Mouse (Mus musculus): ENCODE data around the gene Meiob. TPM values are rescaled to one million over a fixed set of nuclear protein-coding genes. Genes with fewer than 3 reads are reported as not detected.
A peak's percentile ranks its signal among the peaks of the same experiment; 100 is the strongest.

The Meiob gene
- polyA plus RNA-seq, 1 experiment from 2014 or later: not detected

DNA sequence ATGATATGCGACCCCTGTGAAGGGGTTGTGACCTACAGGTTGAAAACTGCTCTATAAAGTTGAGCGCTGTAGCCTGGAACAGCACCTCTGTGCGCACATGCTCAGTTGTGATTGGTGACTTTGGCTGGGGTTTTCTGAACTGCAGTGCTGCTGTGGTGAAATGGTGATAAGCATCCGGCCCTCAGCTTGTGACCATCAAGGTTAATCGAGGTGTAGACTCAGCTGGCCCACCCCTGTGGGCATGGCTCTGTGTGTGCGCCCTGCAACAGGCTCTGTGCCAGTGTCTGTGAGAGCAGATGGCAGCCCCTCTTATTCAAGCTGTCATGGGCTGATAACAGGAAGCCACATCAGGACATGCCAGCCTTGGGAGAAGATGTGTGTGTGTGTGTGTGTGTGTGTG is 54.9 kb downstream of the Meiob start:
- H3K4me3 ChIP-seq: no peak overlapping the region
- H3K4me1 ChIP-seq: no peaks in the 10 kb centered on the region
- H3K27ac ChIP-seq: no peak overlapping the region
- 95% methylated on average over 6 of the region's 6 CpGs for WGBS
- H3K27me3 ChIP-seq (ENCODE audit: low read depth, poor library complexity, severe bottlenecking): no peaks in the 10 kb centered on the region
- no peak for DNase-seq (ENCODE audit: low spot score)
- no peaks in the 10 kb centered on the region for H3K9me3 ChIP-seq (replicated peaks)
- peaks cover 34% of the 10 kb centered on the region for H3K36me3 ChIP-seq

GRCm38 (mm10) chr17:24860076-24860475 is 56.0 kb downstream of the Meiob start:
- Histone ChIP-seq H3K36me3 (peaks cover 36% of the 10 kb centered on the region), H3K27me3 (ENCODE audit: low read depth, poor library complexity, severe bottlenecking) (no peaks in the 10 kb centered on the region)

GRCm38 (mm10) chr17:24861785-24862184 is 57.7 kb downstream of the Meiob start:
- H3K36me3 ChIP-seq: peaks cover 28% of the 10 kb centered on the region
- H3K27ac ChIP-seq: no peak overlapping the region
- H3K27me3 ChIP-seq (ENCODE audit: low read depth, poor library complexity, severe bottlenecking): no peaks in the 10 kb centered on the region
- no peak overlapping the region for H3K4me3 ChIP-seq
- H3K4me1 ChIP-seq: no peaks in the 10 kb centered on the region
- WGBS: 98% methylated on average over 3 of the region's 3 CpGs
- no peak for DNase-seq (ENCODE audit: low spot score)
- H3K9me3 ChIP-seq (replicated peaks): no peaks in the 10 kb centered on the region

More at GRCm38 (mm10) chr17:24860076-24860475, 56.0 kb downstream of the Meiob start:
- Histone ChIP-seq H3K4me3 (no peak overlapping the region), H3K4me1 (no peaks in the 10 kb centered on the region), H3K9me3 (replicated peaks) (no peaks in the 10 kb centered on the region), H3K27ac (no peak overlapping the region)
- no peak for DNase-seq (ENCODE audit: low spot score)
- WGBS: 92% methylated on average over 8 of the region's 8 CpGs

DNA sequence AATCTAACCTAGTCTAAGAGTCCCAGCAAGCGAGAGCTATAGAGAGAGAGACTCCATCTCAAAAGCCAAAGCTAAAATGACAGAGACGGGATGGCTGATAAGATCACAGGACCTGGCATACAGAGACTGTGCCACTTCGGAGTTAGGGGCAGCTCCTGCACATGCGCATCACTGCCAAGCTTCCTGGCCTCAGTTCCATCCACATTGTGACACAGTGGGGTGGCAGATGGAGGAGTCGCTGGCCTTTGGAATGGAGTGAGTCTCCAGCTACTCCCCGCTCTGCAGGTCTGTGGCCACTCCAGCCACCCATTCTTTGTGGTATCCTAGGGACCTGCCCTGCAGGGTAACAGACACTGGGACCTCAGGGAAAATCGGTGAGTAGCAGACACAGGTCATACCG is 61.7 kb downstream of the Meiob start, which contains the start of gene Igfals:
Igfals (plus strand) TSS at position 222 of the 400 bp plus-strand sequence.
- DNase-seq (ENCODE audit: low spot score): no peak
- peaks cover 21% of the 10 kb centered on the region for H3K36me3 ChIP-seq
- WGBS: 88% methylated on average over 8 of the region's 8 CpGs
- no peaks in the 10 kb centered on the region for H3K27me3 ChIP-seq (ENCODE audit: low read depth, poor library complexity, severe bottlenecking)
- no peaks in the 10 kb centered on the region for H3K9me3 ChIP-seq (replicated peaks)
- H3K4me1 ChIP-seq: no peaks in the 10 kb centered on the region
- no peak within 1 kb of the TSS for H3K27ac ChIP-seq
- no peak within 1 kb of the TSS for H3K4me3 ChIP-seq

GRCm38 (mm10) chr17:24867914-24868313 is 63.8 kb downstream of the Meiob start:
- Histone ChIP-seq H3K36me3 (0 out of 2 replicates have a peak, but pooled peaks cover 7% of the 10 kb centered on the region), H3K27me3 (ENCODE audit: low read depth, poor library complexity, severe bottlenecking) (no peaks in the 10 kb centered on the region), H3K27ac (no peak overlapping the region), H3K4me1 (no peaks in the 10 kb centered on the region), H3K4me3 (no peak overlapping the region), H3K9me3 (replicated peaks) (no peaks in the 10 kb centered on the region)
- WGBS: 92% methylated on average over 10 of the region's 10 CpGs
- DNase-seq (ENCODE audit: low spot score): no peak

DNA sequence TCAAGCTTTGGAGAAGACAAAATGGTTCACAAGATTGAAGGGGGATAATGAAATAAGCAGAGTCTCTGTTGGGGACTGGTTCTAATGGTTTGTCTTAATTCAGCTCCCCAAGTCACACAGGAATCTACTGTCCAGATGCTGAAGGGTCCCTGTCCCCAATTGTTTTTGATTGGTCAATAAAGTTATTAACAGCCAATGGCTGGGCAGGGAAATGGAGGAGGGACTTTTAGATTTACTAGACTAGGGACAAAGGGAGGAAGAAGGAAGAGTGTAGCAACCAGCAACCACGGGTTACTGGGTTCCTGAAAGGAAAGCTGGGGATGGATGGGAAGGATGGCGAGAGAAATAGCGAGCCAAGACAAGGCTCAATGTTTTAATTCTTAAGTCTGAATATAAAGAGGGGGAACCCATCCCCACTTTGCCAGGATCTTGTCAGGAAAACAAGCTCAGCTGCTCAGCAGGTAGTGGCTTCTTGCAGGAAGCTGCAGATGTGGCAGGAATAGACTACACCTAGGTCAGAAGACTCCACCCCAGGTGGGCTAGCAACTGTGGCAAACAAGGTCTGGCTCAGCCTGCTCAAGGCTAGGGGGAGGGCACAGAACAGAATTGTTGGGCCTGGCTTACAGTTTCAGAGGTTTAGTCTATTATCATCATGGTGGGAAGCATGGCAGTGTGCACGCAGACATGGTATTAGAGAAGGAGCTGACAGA is 69.8 kb downstream of the Meiob start:
- H3K4me3 ChIP-seq: no peak overlapping the region
- no peak overlapping the region for H3K27ac ChIP-seq
- H3K27me3 ChIP-seq (ENCODE audit: low read depth, poor library complexity, severe bottlenecking): no peaks in the 10 kb centered on the region
- H3K9me3 ChIP-seq (replicated peaks): no peaks in the 10 kb centered on the region
- DNase-seq (ENCODE audit: low spot score): no peak
- H3K4me1 ChIP-seq: peaks cover 21% of the 10 kb centered on the region
- WGBS: 52% methylated on average over 4 of the region's 4 CpGs
- no peaks in the 10 kb centered on the region for H3K36me3 ChIP-seq

DNA sequence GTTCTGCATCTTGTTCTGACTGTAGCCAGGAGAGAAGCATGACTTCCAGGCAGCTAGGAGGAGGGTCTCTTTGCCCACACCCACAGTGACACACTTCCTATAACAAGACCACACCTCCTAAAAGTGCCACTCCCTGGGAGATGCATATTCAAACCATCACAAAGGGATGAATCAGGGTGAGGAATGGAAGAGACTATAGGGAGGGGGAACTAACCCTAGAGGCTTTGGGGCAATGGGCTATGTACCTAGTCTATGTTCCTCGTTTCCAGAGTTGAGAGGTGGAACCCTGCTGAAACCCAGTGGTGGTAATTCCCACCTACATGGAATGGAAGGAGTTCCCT is 70.3 kb downstream of the Meiob start:
- peaks cover 21% of the 10 kb centered on the region for H3K4me1 ChIP-seq
- no peak overlapping the region for H3K4me3 ChIP-seq
- H3K27me3 ChIP-seq (ENCODE audit: low read depth, poor library complexity, severe bottlenecking): no peaks in the 10 kb centered on the region
- no peak overlapping the region for H3K27ac ChIP-seq
- no peak for DNase-seq (ENCODE audit: low spot score)
- 58% methylated on average over 1 of the region's 1 CpGs for WGBS
- no peaks in the 10 kb centered on the region for H3K36me3 ChIP-seq
- H3K9me3 ChIP-seq (replicated peaks): no peaks in the 10 kb centered on the region

GRCm38 (mm10) chr17:24874989-24875388 is 70.9 kb downstream of the Meiob start:
- no peak for DNase-seq (ENCODE audit: low spot score)
- Histone ChIP-seq H3K4me3 (no peak overlapping the region), H3K4me1 (peaks cover 21% of the 10 kb centered on the region), H3K9me3 (replicated peaks) (no peaks in the 10 kb centered on the region), H3K27me3 (ENCODE audit: low read depth, poor library complexity, severe bottlenecking) (no peaks in the 10 kb centered on the region), H3K27ac (no peak overlapping the region), H3K36me3 (no peaks in the 10 kb centered on the region)
- 86% methylated on average over 8 of the region's 8 CpGs for WGBS

DNA sequence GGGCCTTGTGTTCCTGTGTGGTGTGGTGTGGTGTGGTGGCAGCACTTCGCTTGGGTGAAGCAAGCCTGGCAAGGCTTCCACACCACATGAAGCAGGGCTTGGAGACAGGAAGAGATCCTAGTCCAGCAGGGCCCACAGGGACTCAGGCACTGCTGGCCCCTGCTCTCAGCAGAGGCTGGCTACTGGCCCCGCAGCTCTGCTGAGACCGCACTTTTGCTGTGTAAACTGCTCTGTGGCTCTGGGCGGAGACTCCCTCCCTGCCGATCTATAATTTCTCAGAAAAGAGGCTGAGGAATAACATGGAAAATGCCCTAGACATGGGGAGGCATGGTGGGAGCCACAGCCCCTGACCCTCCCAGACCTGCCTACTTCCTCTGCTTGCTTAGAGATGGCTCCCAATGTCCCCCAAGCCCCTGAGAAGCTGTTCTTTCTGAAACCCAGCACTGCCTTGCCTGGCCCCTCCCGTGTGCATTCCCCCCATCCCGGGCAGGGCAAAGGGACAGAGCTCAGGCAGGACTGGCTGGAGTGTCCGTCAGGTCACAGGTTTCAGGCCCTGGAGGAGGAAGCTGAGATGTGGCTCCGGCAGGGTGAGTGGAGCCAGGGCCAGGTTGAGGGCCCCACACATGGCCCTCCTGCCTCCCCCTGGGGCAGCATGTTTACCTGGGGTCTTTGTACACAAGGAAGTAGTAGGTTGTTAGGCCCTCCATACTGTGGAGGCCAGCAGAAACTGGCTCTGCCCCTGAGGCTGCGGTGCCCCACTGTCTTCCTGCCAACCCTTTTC is 73.4 kb downstream of the Meiob start:
- Histone ChIP-seq H3K4me1 (peaks cover 21% of the 10 kb centered on the region), H3K27ac (peak overlapping the region; percentile 75), H3K36me3 (peaks cover 3% of the 10 kb centered on the region), H3K27me3 (ENCODE audit: low read depth, poor library complexity, severe bottlenecking) (no peaks in the 10 kb centered on the region), H3K4me3 (peak overlapping the region; percentile 4; the same call in 1 of the 2 replicates), H3K9me3 (replicated peaks) (no peaks in the 10 kb centered on the region)
- WGBS: 61% methylated on average over 10 of the region's 10 CpGs
- DNase-seq (ENCODE audit: low spot score): no peak

GRCm38 (mm10) chr17:24878117-24878397 is 74.0 kb downstream of the Meiob start:
- 37% methylated on average over 5 of the region's 5 CpGs for WGBS
- peaks cover 8% of the 10 kb centered on the region for H3K36me3 ChIP-seq
- peak overlapping the region; percentile 75 for H3K27ac ChIP-seq
- H3K27me3 ChIP-seq (ENCODE audit: low read depth, poor library complexity, severe bottlenecking): no peaks in the 10 kb centered on the region
- H3K9me3 ChIP-seq (replicated peaks): no peaks in the 10 kb centered on the region
- peaks cover 21% of the 10 kb centered on the region for H3K4me1 ChIP-seq
- DNase-seq (ENCODE audit: low spot score): no peak
- H3K4me3 ChIP-seq: peak overlapping the region; percentile 4; the same call in 1 of the 2 replicates

GRCm38 (mm10) chr17:24878531-24878930 is 74.4 kb downstream of the Meiob start:
- Histone ChIP-seq H3K27ac (peak overlapping the region; percentile 75), H3K27me3 (ENCODE audit: low read depth, poor library complexity, severe bottlenecking) (no peaks in the 10 kb centered on the region), H3K9me3 (replicated peaks) (no peaks in the 10 kb centered on the region), H3K36me3 (peaks cover 13% of the 10 kb centered on the region), H3K4me3 (no peak overlapping the region), H3K4me1 (peaks cover 21% of the 10 kb centered on the region)
- 74% methylated on average over 8 of the region's 8 CpGs for WGBS
- no peak for DNase-seq (ENCODE audit: low spot score)

- Histone ChIP-seq H3K27ac (no peak overlapping the region), H3K27me3 (ENCODE audit: low read depth, poor library complexity, severe bottlenecking) (no peaks in the 10 kb centered on the region), H3K36me3 (peaks cover 25% of the 10 kb centered on the region), H3K4me1 (peaks cover 29% of the 10 kb centered on the region), H3K9me3 (replicated peaks) (no peaks in the 10 kb centered on the region), H3K4me3 (no peak overlapping the region)
- DNase-seq (ENCODE audit: low spot score): no peak
- WGBS: 47% methylated on average over 7 of the region's 7 CpGs
Measured at GRCm38 (mm10) chr17:24881738-24882440, 77.8 kb downstream of the Meiob start.

DNA sequence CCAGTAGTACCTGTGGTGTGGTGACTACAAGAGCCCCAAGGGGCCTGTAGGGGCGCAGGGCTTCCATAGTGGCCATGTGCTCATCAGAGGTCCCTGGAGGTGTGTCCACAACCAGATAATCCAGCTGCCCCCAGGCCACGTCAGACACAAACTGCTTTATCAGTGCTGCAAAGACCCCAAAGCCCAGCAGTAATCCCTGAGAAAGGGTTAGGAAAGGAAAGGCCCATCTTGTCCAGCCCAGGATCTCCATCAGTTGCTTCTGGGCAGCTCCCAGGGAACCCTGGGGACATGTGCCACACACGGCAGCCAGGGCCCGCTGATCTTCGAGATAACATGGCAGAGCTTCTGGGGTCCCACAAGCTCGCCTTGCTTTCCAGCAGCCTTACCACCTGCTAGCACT is 80.3 kb downstream of the Meiob start:
- Histone ChIP-seq H3K9me3 (replicated peaks) (no peaks in the 10 kb centered on the region), H3K4me3 (no peak overlapping the region), H3K27me3 (ENCODE audit: low read depth, poor library complexity, severe bottlenecking) (no peaks in the 10 kb centered on the region), H3K27ac (no peak overlapping the region), H3K4me1 (peaks cover 24% of the 10 kb centered on the region), H3K36me3 (peaks cover 35% of the 10 kb centered on the region)
- no peak for DNase-seq (ENCODE audit: low spot score)
- 94% methylated on average over 6 of the region's 6 CpGs for WGBS

Data from limb, embryonic 10.5 days (tissue).